Mouse (Mus musculus): Measurements from ENCODE around the gene Ccdc149. TPM values are rescaled to one million over a fixed set of nuclear protein-coding genes. Genes with fewer than 3 reads are reported as not detected.

Gene Ccdc149
- polyA plus RNA-seq, 1 experiment from 2014 or later: 1.8 TPM

GRCm38 (mm10) chr5:52408668-52409315, 62.5 kb downstream of the Ccdc149 start:
- no peak overlapping the region for H3K27ac ChIP-seq
- H3K9me3 ChIP-seq: peaks cover under 1% of the 10 kb centered on the region; the same call in 1 of the 2 replicates
- no peak overlapping the region for H3K4me3 ChIP-seq
- H3K36me3 ChIP-seq: no peaks in the 10 kb centered on the region
- WGBS: 69% methylated on average over 7 of the region's 7 CpGs
- no peak for ATAC-seq (ENCODE audit: low FRiP score, low read depth)
- H3K4me1 ChIP-seq: 0 out of 2 replicates have a peak, but pooled peaks cover 7% of the 10 kb centered on the region
- H3K4me2 ChIP-seq (replicated peaks): no peak overlapping the region
- no peak overlapping the region for H3K9ac ChIP-seq
- H3K27me3 ChIP-seq: no peaks in the 10 kb centered on the region

GRCm38 (mm10) chr5:52404373-52404772, 66.9 kb downstream of the Ccdc149 start:
- whole genome bisulfite sequencing: 59% methylated on average over 8 of the region's 8 CpGs
- no peak for ATAC-seq (ENCODE audit: low FRiP score, low read depth)
- no peak overlapping the region for H3K27ac ChIP-seq

GRCm38 (mm10) chr5:52393756-52394155, 77.6 kb downstream of the Ccdc149 start:
- H3K4me3 ChIP-seq: no peak overlapping the region
- no peak overlapping the region for H3K27ac ChIP-seq
- no peaks in the 10 kb centered on the region for H3K4me1 ChIP-seq
- H3K9ac ChIP-seq: no peak overlapping the region
- no peaks in the 10 kb centered on the region for H3K9me3 ChIP-seq
- H3K4me2 ChIP-seq (replicated peaks): no peak overlapping the region
- WGBS: 77% methylated on average over 4 of the region's 4 CpGs
- no peaks in the 10 kb centered on the region for H3K36me3 ChIP-seq
- H3K27me3 ChIP-seq: no peaks in the 10 kb centered on the region
- ATAC-seq (ENCODE audit: low FRiP score, low read depth): no peak

More at GRCm38 (mm10) chr5:52404373-52404772, 66.9 kb downstream of the Ccdc149 start:
- Histone ChIP-seq H3K27me3 (no peaks in the 10 kb centered on the region), H3K4me3 (no peak overlapping the region), H3K4me2 (replicated peaks) (no peak overlapping the region), H3K36me3 (no peaks in the 10 kb centered on the region), H3K9ac (no peak overlapping the region), H3K9me3 (no peaks in the 10 kb centered on the region), H3K4me1 (no peaks in the 10 kb centered on the region)

DNA sequence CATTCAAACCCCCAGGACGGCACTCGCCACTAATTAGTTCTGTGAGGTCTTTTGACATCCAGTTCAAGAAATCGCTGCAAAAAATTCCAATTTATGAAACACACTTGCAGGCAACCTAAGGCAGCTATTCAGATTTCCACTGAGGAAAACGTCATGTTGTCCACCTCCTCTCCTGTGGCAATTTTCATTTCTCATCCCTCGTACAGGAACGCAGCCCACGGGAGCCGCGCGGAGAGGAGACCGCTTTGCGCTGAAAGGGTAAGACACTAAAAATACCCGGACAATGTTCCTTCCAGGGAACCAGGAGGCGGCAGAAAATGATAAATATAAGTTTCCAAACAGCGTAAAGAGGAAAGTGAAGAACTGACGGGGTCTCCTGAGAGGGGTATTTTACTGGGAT, 79.8 kb downstream of the Ccdc149 start:
- 80% methylated on average over 16 of the region's 16 CpGs for WGBS
- Histone ChIP-seq H3K4me1 (no peaks in the 10 kb centered on the region), H3K4me2 (replicated peaks) (0 out of 2 replicates have a peak overlapping the region, but pooled peaks have one; percentile 1), H3K27ac (no peak overlapping the region), H3K9me3 (no peaks in the 10 kb centered on the region), H3K27me3 (no peaks in the 10 kb centered on the region), H3K9ac (no peak overlapping the region), H3K36me3 (no peaks in the 10 kb centered on the region), H3K4me3 (no peak overlapping the region)
- no peak for ATAC-seq (ENCODE audit: low FRiP score, low read depth)

GRCm38 (mm10) chr5:52390381-52390780, 80.9 kb downstream of the Ccdc149 start:
- 0 out of 2 replicates have a peak overlapping the region, but pooled peaks have one; percentile 3 for H3K27ac ChIP-seq
- H3K4me1 ChIP-seq: no peaks in the 10 kb centered on the region
- no peaks in the 10 kb centered on the region for H3K36me3 ChIP-seq
- H3K9ac ChIP-seq: no peak overlapping the region
- H3K4me2 ChIP-seq (replicated peaks): no peak overlapping the region
- H3K9me3 ChIP-seq: no peaks in the 10 kb centered on the region
- H3K27me3 ChIP-seq: no peaks in the 10 kb centered on the region
- no peak for ATAC-seq (ENCODE audit: low FRiP score, low read depth)
- H3K4me3 ChIP-seq: no peak overlapping the region
- 88% methylated on average over 6 of the region's 6 CpGs for WGBS

DNA sequence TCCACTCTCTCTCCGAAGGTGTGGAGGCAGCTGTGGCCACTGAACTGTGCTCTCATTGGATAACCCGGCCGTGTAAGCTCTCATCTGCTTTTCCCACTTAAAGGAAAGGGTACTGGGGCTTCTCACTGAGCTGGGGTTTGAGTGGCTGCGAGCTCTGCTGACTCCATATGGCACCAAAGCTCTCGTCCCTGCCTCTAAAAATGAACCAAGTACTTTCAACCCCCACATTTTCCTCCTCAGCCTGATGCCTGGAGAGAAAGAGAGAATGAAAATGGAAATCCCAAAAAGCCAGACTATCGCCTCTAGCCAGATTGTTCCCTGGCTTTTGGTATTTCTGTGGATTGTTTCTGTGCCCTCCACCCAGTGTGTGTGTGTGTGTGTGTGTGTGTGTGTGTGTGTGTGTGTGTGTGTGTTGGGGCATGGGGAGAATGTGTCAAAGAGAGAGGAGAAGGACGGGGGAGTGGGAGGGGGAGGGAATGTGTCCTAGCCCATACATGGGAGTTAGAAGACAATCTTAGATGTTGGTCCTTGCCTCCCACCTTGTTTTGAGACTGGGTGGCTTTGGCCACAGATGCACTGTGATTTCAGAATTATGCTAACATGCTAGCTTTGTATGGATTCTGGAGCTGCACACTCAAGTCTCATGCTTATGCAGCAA, 83.1 kb downstream of the Ccdc149 start:
- Histone ChIP-seq H3K4me3 (no peak overlapping the region), H3K9ac (no peak overlapping the region), H3K9me3 (no peaks in the 10 kb centered on the region), H3K27ac (no peak overlapping the region), H3K4me1 (no peaks in the 10 kb centered on the region), H3K27me3 (no peaks in the 10 kb centered on the region), H3K4me2 (replicated peaks) (no peak overlapping the region), H3K36me3 (no peaks in the 10 kb centered on the region)
- WGBS: 66% methylated on average over 7 of the region's 7 CpGs
- no peak for ATAC-seq (ENCODE audit: low FRiP score, low read depth)

DNA sequence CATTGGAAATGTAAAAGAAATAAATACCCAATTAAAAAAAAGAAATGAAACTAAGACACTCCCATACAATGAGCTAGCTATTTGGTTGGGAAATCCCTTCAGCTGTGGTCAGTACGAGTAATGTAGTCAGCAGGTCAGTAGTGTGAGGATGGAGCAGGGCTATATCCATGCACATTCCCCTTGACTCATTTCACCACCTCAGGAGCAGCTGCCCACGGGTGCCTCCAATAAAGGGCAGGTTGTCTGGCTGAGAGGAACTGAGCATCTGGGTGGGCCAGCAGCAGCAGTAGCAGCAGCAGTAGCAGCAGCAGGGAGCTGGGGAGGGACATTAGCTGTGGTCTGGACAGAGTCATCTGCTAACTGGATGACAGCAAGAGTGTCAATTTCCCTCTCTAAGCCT, 85.3 kb downstream of the Ccdc149 start:
- no peak overlapping the region for H3K4me3 ChIP-seq
- WGBS: 61% methylated on average over 2 of the region's 2 CpGs
- no peak for ATAC-seq (ENCODE audit: low FRiP score, low read depth)
- no peak overlapping the region for H3K9ac ChIP-seq
- no peak overlapping the region for H3K4me2 ChIP-seq (replicated peaks)
- H3K36me3 ChIP-seq: no peaks in the 10 kb centered on the region
- H3K9me3 ChIP-seq: no peaks in the 10 kb centered on the region
- H3K27me3 ChIP-seq: no peaks in the 10 kb centered on the region
- H3K4me1 ChIP-seq: no peaks in the 10 kb centered on the region
- no peak overlapping the region for H3K27ac ChIP-seq

GRCm38 (mm10) chr5:52383748-52384147, 87.6 kb downstream of the Ccdc149 start:
- no peak overlapping the region for H3K4me3 ChIP-seq
- no peak overlapping the region for H3K4me2 ChIP-seq (replicated peaks)
- no peaks in the 10 kb centered on the region for H3K4me1 ChIP-seq
- 0 out of 2 replicates have a peak, but pooled peaks cover 5% of the 10 kb centered on the region for H3K27me3 ChIP-seq
- H3K36me3 ChIP-seq: no peaks in the 10 kb centered on the region
- no peak overlapping the region for H3K9ac ChIP-seq
- ATAC-seq (ENCODE audit: low FRiP score, low read depth): no peak
- H3K9me3 ChIP-seq: no peaks in the 10 kb centered on the region
- no peak overlapping the region for H3K27ac ChIP-seq
- 72% methylated on average over 5 of the region's 5 CpGs for WGBS

DNA sequence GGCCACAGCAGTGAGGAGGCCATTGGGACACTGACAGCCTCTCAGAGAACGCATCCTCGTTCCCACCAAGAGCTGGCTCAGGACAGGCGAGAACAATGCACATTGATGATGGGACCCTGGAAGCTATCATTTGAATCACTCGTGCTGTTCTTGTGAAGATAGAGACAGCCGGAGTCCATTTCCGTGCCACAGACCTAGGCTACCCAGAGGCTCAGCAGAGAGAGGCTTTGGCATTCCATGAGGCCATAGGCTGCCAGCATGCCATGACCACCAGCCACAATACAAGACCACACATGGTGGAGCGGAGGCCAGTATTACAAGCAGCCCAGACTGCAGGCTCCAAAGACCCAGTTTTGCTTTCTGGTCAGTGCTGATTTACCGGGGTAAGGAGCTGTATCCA, 88.5 kb downstream of the Ccdc149 start:
- H3K27me3 ChIP-seq: 0 out of 2 replicates have a peak, but pooled peaks cover 5% of the 10 kb centered on the region
- no peaks in the 10 kb centered on the region for H3K9me3 ChIP-seq
- H3K27ac ChIP-seq: no peak overlapping the region
- no peaks in the 10 kb centered on the region for H3K36me3 ChIP-seq
- no peak overlapping the region for H3K4me2 ChIP-seq (replicated peaks)
- no peaks in the 10 kb centered on the region for H3K4me1 ChIP-seq
- H3K9ac ChIP-seq: no peak overlapping the region
- WGBS: 83% methylated on average over 8 of the region's 8 CpGs
- no peak for ATAC-seq (ENCODE audit: low FRiP score, low read depth)
- H3K4me3 ChIP-seq: no peak overlapping the region

DNA sequence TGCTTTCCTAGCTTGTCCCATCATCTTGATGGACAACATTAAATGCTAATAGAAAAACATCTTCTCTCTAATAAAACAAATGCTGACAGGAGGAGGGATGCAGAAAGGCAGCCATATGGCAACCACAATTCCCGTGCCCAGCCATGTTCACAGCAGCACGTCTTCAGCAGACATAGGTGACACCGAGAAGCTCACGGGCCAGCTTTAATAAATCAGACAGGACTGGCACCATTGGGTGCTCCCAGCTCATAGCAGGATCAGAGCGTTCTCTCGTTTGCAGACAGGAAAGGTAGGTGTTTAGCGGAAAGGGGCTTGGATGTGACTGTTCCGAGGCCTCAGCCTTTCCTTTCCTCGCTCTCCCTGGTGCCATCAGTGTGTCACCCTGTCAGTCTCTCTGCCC, 95.5 kb downstream of the Ccdc149 start:
- WGBS: 80% methylated on average over 9 of the region's 9 CpGs
- H3K9me3 ChIP-seq: no peaks in the 10 kb centered on the region
- no peak for ATAC-seq (ENCODE audit: low FRiP score, low read depth)
- H3K4me1 ChIP-seq: no peaks in the 10 kb centered on the region
- 0 out of 2 replicates have a peak, but pooled peaks cover 5% of the 10 kb centered on the region for H3K27me3 ChIP-seq
- no peak overlapping the region for H3K9ac ChIP-seq
- H3K4me3 ChIP-seq: no peak overlapping the region
- no peak overlapping the region for H3K27ac ChIP-seq
- no peak overlapping the region for H3K4me2 ChIP-seq (replicated peaks)
- H3K36me3 ChIP-seq: no peaks in the 10 kb centered on the region

- Histone ChIP-seq H3K36me3 (no peaks in the 10 kb centered on the region), H3K4me3 (no peak overlapping the region), H3K27ac (no peak overlapping the region), H3K4me2 (replicated peaks) (no peak overlapping the region), H3K27me3 (peaks cover 6% of the 10 kb centered on the region; the same call in 1 of the 2 replicates), H3K9me3 (no peaks in the 10 kb centered on the region), H3K4me1 (0 out of 2 replicates have a peak, but pooled peaks cover 3% of the 10 kb centered on the region), H3K9ac (no peak overlapping the region)
- WGBS: 83% methylated on average over 6 of the region's 6 CpGs
- ATAC-seq (ENCODE audit: low FRiP score, low read depth): no peak
These were observed 100.4 kb downstream of the Ccdc149 start for GRCm38 (mm10) chr5:52370901-52371300.

Data from limb, embryonic 13.5 days (tissue).